Mouse (Mus musculus): ENCODE results near the gene Maml2. TPM values are rescaled to one million over a fixed set of nuclear protein-coding genes. Genes with fewer than 3 reads are reported as not detected.

Gene Maml2
- polyA plus RNA-seq (2021; fragmentation: Nextera tagmentation): 3.3 and 3.4 TPM in 2 replicates
- long read RNA-seq, experiment 1, partial matches to known transcripts: 0 of 7 reads
- long read RNA-seq, experiment 1, other reads (novel, unspliced or antisense): 5 of 7 reads
- long read RNA-seq, experiment 2, partial matches to known transcripts: 1 of 12 reads
- long read RNA-seq, experiment 2, other reads (novel, unspliced or antisense): 11 of 12 reads

GRCm38 (mm10) chr9:13297668-13298512, at the start of gene Maml2:
Gene Maml2, plus strand, starts transcription at chr9:13297957.

GRCm38 (mm10) chr9:13446703-13447285, 149.0 kb downstream of the Maml2 start, which contains the start of gene Gm17571:
Gene Gm17571, minus strand, starts transcription at chr9:13446753.

GRCm38 (mm10) chr9:13748404-13748797, 450.6 kb downstream of the Maml2 start, which contains the start of gene Mtmr2:
Gene Mtmr2, plus strand, starts transcription at chr9:13748410.

Other genes with a start within 250 kb of the Maml2 start
- 2.3 and 2.8 TPM in 2 replicates for gene Jrkl, start 52.1 kb upstream of the Maml2 start, polyA plus RNA-seq (2021; fragmentation: Nextera tagmentation)
- gene Ccdc82, start 51.0 kb upstream of the Maml2 start, polyA plus RNA-seq (2021; fragmentation: Nextera tagmentation): 4.9 and 5.5 TPM in 2 replicates
- gene Gm17571, start 148.8 kb downstream of the Maml2 start, polyA plus RNA-seq (2021; fragmentation: Nextera tagmentation): not detected in 2 replicates